Mouse (Mus musculus) left cerebral cortex, postnatal 10 days (tissue): ENCODE measurements at regions not wholly inside any gene's neighbourhood (a gene's known extent, or its start where the extent isn't known, plus 50 kb on each side); places are given as distances from the start of the nearest gene placed in this dataset.
A peak's percentile ranks its signal among the peaks of the same experiment; 100 is the strongest.

Experiments used
- DNase-seq, 2 experiments: peaks; one replicate each; pipeline ENCODE4 v3.0.0; 2021 to 2022; ENCODE audit warnings: low spot score in 2 of 2, mixed read lengths in 1 of 2; ENCODE audit errors: extremely low spot score in 1 of 2
- intact Hi-C: fragments of 180-260 bp; cut with DNase I; formaldehyde crosslinking; loops from one replicate; pipeline ENCODE4 v1.15.1; 2025

DNA sequence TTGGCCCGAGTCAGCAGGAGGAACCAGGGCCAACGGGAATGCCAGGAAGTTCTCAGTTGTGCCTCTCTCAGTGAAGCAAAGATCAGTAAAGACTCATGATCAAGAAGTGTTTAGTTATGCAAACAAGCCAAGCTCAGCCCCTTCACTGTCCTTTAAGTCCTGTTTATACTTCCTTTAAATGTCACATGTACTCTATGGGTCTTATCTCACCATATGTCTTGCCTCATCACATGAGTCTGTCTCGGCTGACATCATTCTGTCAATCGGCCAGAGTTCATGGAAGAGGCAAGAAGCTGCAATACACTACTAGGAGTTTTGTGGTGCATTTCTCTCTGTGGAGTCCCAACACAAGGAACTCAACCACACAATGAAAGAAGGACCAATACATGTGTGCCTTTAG lies 71.8 kb downstream of the Scp2d1 start:
- intact Hi-C loops, result no loop called here
- no peak for DNase-seq

DNA sequence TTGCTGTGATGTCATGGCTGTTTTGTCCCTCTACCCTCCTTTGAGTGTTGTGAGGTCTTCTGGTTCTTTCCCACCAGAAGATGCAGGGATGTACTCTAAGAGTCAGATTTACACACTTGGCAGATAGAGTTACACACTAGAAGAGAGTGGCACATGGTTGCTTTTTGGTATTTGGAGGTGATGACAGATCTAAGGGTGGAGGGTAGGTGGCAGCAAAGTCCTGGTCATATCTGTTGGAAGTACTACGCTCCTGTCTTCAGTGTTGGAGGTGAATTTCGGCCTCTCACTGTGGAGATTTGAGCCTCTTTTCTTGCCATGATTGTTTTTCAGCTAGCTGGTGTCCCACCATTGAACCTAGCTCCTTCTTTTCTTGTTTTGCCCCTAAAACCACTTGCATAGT lies 73.0 kb downstream of the Scp2d1 start:
- no peak for DNase-seq
- intact Hi-C loops, result no loop called here

- no peak for DNase-seq
- intact Hi-C loops, result no loop called here
These were observed 83.3 kb downstream of the Scp2d1 start for GRCm38 (mm10) chr2:144906786-144907185.

DNA sequence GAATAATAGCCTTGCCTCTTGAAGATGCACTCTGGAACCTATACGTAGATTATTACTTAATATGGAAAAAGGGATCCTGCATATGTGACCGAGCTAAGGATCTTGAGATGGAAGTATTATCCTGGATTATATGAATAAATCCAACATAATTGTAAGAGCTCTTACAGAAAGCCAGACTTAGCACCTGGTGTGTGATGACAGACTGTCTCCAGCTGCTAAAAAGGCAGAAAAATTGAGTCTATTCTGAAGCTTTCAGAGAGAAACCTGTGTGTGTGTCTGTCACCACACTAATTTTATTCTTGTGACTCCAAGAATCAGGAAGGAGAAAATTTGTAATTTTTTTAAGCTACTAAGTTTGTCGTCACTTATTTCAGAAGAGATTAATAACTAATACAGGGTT lies 122.4 kb downstream of the Scp2d1 start:
- intact Hi-C loops, result no loop called here
- DNase-seq, result peak in 1 of 2 experiments; percentile 7

GRCm38 (mm10) chr2:144946468-144946867 lies 123.0 kb downstream of the Scp2d1 start:
- DNase-seq, result no peak
- intact Hi-C loops, result no loop called here

DNA sequence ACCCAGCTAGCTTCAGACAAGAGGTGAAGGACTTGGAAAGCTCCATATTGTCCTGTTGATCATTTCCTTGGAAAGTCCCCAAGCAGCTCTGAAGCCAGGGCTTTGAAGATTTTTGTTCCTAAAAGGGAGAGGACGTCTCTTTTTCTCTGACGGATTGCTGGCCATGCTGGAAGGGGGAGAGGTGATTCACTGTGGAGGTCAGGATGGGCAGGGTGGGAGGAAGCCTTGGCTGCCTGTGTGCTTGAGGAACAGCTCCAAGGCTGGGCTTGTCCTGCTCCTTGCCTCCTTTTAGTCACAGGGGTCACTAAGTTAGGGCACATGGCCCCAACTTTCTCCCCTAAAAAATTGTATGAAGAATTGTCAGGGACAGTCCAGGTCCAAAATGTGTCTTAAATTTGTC lies 125.8 kb downstream of the Scp2d1 start:
- intact Hi-C loops, result no loop called here
- DNase-seq, result no peak
